Mouse (Mus musculus) C2C12 (cell line): ENCODE results near the gene Wipf3. TPM values are rescaled to one million over a fixed set of nuclear protein-coding genes. Genes with fewer than 3 reads are reported as not detected.

ENCODE experiments used
- H3K27me3 ChIP-seq: one replicate; pipeline ENCODE4 v1.6.1; 2011; ENCODE audit not compliant: control insufficient read depth, insufficient read depth, insufficient read length
- H3K36me3 ChIP-seq: one replicate; pipeline ENCODE4 v1.6.1; 2011; ENCODE audit not compliant: control insufficient read depth, insufficient read depth
- H3K4me3 ChIP-seq: one replicate; pipeline ENCODE4 v1.5.1; 2011; ENCODE audit warnings: mild to moderate bottlenecking, control low read depth; ENCODE audit not compliant: poor library complexity, insufficient read depth, severe bottlenecking
- H3K79me2 ChIP-seq: one replicate; pipeline ENCODE4 v1.6.1; 2011; ENCODE audit not compliant: control insufficient read depth, insufficient read depth
- H3K79me3 ChIP-seq: one replicate; pipeline ENCODE4 v1.6.1; 2011; ENCODE audit warnings: low read depth, control low read depth
- H3ac ChIP-seq: one replicate; pipeline ENCODE3; 2011; ENCODE audit warnings: low read depth; ENCODE audit not compliant: control insufficient read depth, insufficient read length
- CEBPB ChIP-seq: IDR thresholded peaks from one replicate; pipeline ENCODE4 v1.6.1; 2011; ENCODE audit warnings: low read depth, mild to moderate bottlenecking, control low read depth, moderate library complexity
- CTCF ChIP-seq: IDR thresholded peaks from one replicate; pipeline ENCODE4 v1.5.1; 2011; ENCODE audit not compliant: control insufficient read depth, insufficient read depth, insufficient read length
- FOSL1 ChIP-seq: IDR thresholded peaks from one replicate; pipeline ENCODE4 v1.8.0; 2011; ENCODE audit warnings: mild to moderate bottlenecking, low read length; ENCODE audit not compliant: poor library complexity, insufficient read depth, severe bottlenecking
- MAX ChIP-seq: IDR thresholded peaks from one replicate; pipeline ENCODE4 v1.6.1; 2011; ENCODE audit warnings: mild to moderate bottlenecking, control low read depth
- MYOD1 ChIP-seq: IDR thresholded peaks from one replicate; pipeline ENCODE4 v1.6.1; 2011; ENCODE audit warnings: low read depth; ENCODE audit not compliant: control insufficient read depth, insufficient read length
- MYOG ChIP-seq: IDR thresholded peaks from one replicate; pipeline ENCODE4 v1.6.1; 2011; ENCODE audit not compliant: control insufficient read depth, insufficient read length; ENCODE audit errors: extremely low read depth
- USF1 ChIP-seq: IDR thresholded peaks from one replicate; pipeline ENCODE4 v1.6.1; 2011; ENCODE audit warnings: low read depth, mild to moderate bottlenecking, control low read depth, moderate library complexity
- polyA plus RNA-seq: library from polyadenylated mRNA; unstranded; fragments of >200 nt; fragmentation: generic; extraction: Trizol; gene quantifications from one replicate; pipeline ENCODE4 v1.2.1, GENCODE M21; 2012; ENCODE audit warnings: missing spikeins

The Wipf3 gene
- polyA plus RNA-seq, 1 experiment: 0.02 TPM

DNA sequence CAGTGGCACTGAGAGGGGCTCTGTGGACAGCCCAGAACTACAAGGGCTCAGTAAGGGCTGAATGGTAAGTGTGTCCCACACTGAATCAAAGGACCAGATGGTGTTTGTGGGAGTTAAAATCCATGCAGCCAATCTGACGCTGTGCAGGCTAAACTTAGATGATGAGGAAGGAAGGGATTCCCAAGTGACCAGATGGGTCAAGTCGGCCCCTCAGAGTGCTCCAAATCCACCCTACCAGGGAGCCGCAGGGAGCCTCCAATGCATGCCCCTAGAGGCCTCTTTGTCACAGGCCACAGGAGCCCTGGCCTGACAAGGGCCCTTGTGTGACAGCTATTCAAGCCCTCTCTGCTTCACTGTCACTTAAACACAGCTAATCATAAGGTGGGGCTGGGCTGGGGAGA, 109.4 kb downstream of the Wipf3 start:
- Histone ChIP-seq H3K27me3 (no peaks in the 10 kb centered on the region), H3K4me3 (no peak overlapping the region), H3K79me2 (no peaks in the 10 kb centered on the region), H3ac (no peak overlapping the region), H3K36me3 (no peaks in the 10 kb centered on the region), H3K79me3 (no peaks in the 10 kb centered on the region)
- no peak for TF ChIP-seq CEBPB
- TF ChIP-seq USF1: no peak
- no peak for TF ChIP-seq MYOD1
- no peak for TF ChIP-seq MAX
- no peak for TF ChIP-seq MYOG
- TF ChIP-seq FOSL1: no peak
- TF ChIP-seq CTCF: no peak

DNA sequence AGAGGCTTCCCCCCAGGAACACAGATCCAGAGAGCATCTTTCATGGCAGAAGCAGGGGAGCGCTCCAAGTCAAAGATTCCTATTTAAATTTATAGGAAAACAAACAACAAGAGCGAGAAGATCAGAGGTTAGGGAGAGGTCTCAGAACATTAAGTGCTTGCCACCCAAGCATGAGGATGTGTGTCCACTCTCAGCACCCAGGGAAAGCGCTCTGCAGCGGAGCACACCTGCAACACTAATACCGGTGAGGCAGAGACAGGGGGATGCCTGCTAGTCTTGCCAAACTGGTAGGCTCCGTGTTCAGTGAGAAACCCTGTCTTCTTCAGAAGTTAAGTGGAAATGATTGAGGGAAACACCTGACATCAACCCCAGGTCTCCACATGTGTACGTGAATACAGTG, 110.0 kb downstream of the Wipf3 start:
- TF ChIP-seq CEBPB (no peak), USF1 (no peak), FOSL1 (no peak), MAX (no peak), CTCF (no peak), MYOD1 (no peak), MYOG (no peak)
- H3K27me3 ChIP-seq: no peaks in the 10 kb centered on the region
- no peak overlapping the region for H3K4me3 ChIP-seq
- H3K36me3 ChIP-seq: no peaks in the 10 kb centered on the region
- H3ac ChIP-seq: no peak overlapping the region
- no peaks in the 10 kb centered on the region for H3K79me2 ChIP-seq
- no peaks in the 10 kb centered on the region for H3K79me3 ChIP-seq

DNA sequence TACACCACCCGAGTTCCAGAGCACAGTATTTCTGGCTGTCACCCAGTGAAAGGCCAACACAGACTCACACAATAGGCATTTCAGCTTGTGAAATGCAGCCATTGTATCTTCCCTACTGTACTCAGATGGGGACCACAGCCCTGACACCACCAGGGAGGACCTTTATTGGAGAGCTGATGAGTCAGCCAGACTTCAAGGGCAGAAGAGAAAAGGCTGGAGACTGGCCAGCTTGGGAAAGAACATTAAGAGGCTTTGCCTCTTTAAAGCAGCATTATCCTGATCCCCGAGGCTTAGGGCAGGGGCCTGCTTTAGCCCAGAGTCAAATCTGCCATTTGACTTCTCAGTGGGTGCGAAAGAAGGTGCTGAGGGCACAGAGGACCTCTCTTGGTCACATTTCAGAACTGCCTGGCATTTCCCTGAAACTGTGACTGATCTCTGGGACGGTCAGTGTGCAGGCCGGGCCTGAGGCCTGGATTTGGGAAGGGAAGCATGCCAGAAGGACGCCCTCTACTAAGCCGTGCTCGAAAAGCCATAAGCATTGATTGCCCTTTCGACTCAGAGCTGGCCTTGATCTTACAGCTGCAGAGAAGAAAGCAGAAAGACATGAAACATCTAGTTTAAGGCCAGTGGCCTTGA, 111.0 kb downstream of the Wipf3 start:
- TF ChIP-seq CEBPB (peak; percentile 67), FOSL1 (no peak)
- Histone ChIP-seq H3K4me3 (no peak overlapping the region), H3K27me3 (no peaks in the 10 kb centered on the region), H3ac (no peak overlapping the region), H3K36me3 (no peaks in the 10 kb centered on the region), H3K79me3 (no peaks in the 10 kb centered on the region), H3K79me2 (no peaks in the 10 kb centered on the region)

DNA sequence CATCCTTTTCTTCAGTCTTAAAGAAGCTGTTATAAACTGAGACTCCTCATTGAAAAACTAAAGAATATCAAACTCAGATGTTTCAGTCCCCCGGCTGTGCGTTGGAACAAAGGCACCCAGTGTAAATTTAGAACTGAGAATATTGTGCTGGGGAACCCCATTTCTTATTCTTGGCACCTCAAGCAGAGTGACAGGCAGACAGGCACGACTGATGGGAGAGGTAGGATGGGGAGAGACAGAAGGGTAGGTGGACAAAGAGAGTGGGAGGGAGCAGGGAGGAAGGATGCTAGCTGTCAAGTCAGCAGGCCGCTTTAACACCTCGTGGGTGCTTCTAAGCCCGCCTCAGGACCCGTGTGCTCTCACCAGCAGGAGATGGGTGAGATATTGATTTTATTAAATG, 113.4 kb downstream of the Wipf3 start:
- TF ChIP-seq MAX (no peak), CTCF (no peak), MYOG (no peak), USF1 (no peak), FOSL1 (no peak), CEBPB (no peak), MYOD1 (no peak)
- Histone ChIP-seq H3K27me3 (no peaks in the 10 kb centered on the region), H3K36me3 (no peaks in the 10 kb centered on the region), H3K79me3 (no peaks in the 10 kb centered on the region), H3K79me2 (no peaks in the 10 kb centered on the region), H3ac (no peak overlapping the region), H3K4me3 (no peak overlapping the region)

DNA sequence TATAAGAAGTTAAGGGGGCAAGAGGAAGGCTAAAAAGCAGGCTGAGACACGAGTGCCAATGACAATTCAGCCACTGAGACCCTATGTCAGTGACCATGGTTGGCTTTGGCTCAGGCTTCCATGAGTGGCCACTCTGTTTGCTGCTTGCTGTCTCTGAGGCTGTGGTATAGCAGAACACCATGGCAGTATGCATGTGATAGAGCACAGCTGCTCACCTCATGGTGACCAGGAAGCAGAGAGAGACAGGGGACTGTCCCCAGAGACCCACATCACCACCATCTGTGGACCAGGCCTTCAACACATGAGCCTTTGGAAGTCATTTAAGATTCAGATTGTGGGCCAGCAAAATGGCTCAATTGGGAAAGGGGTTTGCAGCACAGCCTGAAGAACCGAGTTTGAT, 114.2 kb downstream of the Wipf3 start:
- TF ChIP-seq CEBPB: no peak
- no peak for TF ChIP-seq MAX
- no peak for TF ChIP-seq USF1
- no peak for TF ChIP-seq CTCF
- no peak for TF ChIP-seq MYOD1
- TF ChIP-seq MYOG: no peak
- no peak for TF ChIP-seq FOSL1
- H3K27me3 ChIP-seq: no peaks in the 10 kb centered on the region
- no peaks in the 10 kb centered on the region for H3K79me3 ChIP-seq
- H3K36me3 ChIP-seq: no peaks in the 10 kb centered on the region
- no peak overlapping the region for H3K4me3 ChIP-seq
- H3ac ChIP-seq: no peak overlapping the region
- H3K79me2 ChIP-seq: no peaks in the 10 kb centered on the region
